Mouse (Mus musculus) brain, adult 2 months (tissue): ENCODE measurements at regions not wholly inside any gene's neighbourhood (a gene's known extent, or its start where the extent isn't known, plus 50 kb on each side); places are given as distances from the start of the nearest gene placed in this dataset.
"Not testable (repeated sequence)": the region's sequence is repeated elsewhere in the genome, so short reads cannot be mapped to it uniquely, and the experiment has no call there.

Source experiments
- DNase-seq: peaks from one replicate; pipeline ENCODE4 v3.0.0; 2011; ENCODE audit warnings: low read depth, low spot score

DNA sequence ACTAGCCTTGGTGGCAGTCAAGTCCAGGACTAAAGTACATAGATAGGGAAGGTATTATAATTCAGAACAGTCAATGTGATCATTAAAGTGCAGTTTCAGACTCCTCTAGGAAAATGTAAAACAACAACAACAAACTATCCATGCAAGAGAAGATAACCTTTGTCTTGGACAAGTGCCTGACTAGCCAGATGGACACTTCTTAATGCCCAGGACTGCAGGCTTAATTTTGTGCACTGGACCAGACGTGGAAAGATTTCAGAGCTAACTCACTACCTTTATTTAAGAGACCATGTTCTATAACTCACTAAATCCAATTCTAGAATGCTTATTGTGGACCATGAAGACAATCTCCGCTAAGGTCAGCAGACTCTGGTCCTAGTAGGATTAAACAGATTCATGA lies 215.6 kb upstream of the Stxbp5 start:
- DNase-seq, result peak; percentile 40

DNA sequence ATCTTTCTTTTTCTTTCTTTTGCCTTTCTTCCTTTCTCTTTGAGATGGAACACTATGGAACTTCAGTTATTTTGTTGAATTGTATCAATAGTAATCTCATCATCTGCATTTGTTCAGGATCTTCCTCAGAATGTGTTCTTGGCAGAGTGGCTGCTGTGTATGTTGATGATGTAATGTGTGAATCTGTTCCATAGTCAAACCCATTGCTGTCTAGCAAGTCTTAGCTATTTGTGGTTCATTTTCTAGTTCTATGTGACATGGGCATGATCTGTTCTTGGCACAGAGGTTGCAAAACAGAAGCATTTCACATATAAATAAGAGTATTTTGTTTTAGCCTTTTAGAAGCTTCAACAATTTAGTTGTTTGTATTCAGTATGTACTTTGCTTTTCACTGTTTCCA lies 212.4 kb upstream of the Stxbp5 start:
- peak; percentile 69 for DNase-seq

DNA sequence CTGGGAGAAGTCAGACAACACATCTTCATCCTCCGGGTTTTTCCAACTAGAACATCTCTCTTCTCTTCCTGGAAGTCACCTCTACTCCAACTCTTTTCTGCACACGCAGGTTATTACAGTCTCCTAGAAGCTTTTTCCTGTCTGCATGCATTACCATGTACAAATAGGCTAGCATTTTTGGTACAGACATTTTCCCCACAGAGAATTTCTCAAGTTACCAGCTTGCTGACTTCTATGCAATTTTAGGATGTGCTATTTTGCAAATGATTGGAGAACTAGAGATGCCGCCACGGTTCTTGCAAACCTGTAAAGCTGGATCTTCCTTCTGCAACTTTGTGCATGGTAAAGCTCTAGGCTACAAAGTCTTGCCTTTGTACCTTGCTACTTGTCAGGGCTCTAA lies 210.2 kb upstream of the Stxbp5 start:
- peak; percentile 47 for DNase-seq

DNA sequence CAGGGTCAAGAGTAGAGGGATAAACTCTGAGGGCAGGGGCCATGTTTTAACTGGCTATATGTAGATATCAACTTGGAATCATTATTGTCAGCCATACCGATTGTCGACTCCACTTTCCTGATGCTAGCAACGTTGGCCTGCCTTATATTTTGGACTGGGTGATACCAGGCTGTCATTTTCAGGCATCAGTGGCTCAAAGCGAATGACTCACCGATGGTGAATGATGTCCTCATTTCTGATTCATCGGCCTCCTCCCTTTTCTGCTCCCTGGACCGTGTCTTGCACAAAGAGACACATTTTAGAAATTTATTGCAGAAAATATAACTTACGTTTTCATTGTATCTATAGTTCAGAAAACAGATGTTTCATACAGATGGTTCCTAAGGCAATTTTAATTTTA lies 209.0 kb upstream of the Stxbp5 start:
- peak; percentile 57 for DNase-seq

DNA sequence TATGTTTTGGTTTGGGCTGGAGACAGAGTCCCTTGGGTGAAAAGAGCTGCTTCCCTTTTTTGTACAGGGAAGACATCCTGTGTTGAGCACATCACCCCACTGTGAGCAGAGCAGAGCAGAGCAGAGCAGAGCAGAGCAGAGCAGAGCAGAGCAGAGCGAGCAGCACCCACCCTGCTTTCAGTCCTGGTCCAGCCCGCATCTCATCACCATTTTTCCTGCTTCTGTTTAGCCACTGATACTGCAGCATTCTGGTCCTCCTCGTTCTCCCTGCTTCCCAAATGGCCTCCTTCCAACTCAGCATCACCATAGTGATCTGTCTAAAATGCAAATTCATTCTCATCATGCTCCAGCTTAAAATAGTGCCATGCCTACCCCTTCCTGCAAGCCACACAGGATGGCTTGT lies 206.2 kb upstream of the Stxbp5 start:
- peak; percentile 92 for DNase-seq

DNA sequence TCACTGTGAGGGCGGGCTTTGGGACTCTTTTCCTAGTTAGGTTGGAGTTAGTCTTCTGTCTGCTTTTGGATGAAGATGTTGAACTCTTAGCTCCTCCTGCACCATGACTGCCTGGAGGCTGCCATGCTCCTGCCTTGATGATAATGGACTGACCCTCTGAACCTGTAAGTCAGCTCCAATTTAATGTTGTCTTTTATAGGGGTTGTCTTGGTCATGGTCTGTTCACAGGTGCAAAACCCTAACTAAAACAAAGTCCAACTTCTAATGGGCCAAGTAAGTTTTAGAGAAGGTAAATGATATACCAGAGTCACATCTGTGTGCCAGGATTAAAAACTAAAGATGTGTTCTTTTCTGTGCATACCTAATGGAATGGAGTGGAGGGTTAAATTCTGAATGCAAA lies 205.8 kb upstream of the Stxbp5 start:
- DNase-seq, result no peak

DNA sequence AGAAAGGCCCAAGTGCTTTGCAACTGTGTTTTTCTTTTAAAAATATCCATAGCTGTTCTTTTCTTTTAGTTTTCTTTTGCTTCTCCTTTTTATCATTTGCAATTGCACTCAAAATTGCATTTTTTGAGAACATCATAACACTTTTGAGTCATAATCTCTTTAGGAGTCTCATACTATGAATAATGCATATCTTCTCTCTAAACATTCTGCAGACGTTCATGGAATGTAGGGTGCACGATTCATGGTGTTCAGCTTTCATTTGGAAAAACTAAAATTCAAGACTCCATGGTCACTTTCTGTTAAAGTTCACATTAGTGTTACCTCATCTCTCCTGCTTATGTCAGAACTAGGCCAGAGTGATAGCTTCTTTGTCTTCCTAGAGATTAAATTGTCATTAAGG lies 200.8 kb upstream of the Stxbp5 start:
- peak; percentile 51 for DNase-seq

DNA sequence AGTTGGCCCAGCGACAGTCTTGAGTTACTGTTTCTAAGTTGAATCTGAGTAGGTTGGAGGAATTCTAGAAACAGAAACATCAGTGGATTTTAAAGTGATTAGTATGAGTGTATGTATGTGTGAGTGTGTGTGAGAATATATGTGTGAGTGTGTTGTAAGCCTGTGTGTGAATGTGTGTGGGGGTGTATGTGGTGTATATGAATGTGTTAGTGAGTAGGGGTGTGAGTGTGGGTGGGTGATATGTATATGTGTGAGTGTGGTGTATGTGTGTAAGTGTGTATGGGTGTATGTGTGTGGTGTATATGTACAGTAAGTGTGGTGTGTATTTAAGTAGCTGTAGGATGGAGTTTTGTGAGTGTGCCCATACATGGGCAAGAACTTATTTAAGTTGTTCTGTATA lies 197.6 kb upstream of the Stxbp5 start:
- peak; percentile 39 for DNase-seq

DNA sequence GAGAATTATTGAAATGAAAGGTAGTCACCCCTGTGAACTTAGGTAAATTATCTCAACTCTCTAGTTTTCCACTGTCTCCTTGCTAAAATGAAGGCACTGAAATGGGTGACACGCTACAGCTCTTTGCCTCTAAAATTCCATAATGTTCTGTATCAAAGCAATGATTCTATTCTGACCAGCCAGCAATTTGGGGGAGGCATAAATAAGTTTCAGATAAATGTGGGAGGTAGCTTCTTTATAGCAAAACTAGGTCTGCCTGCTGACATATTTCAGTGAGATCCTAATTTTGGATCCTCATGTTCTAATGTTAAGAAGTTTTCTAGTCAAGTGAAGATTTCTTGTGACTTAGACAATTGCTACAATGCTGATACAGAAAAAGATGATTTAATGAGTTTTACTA lies 193.2 kb upstream of the Stxbp5 start:
- peak; percentile 70 for DNase-seq

DNA sequence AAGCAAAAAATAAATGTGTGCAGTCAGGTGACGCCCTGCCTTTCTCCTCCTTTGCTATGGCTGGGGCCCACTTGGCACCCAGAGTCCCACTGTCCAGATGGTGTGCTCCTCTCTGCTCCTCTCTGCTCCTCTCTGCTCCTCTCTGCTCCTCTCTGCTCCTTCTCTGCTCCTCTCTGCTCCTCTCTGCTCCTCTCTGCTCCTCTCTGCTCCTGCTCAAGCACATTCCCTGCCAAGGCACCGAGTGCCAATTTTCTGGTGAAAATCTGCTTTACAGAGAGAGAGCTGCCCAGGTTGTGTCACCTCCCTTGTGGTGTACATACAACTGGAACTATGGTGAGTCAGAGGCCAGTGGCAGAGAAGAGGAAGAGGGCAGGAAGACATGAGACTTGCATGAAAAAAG lies 192.8 kb upstream of the Stxbp5 start:
- peak; percentile 92 for DNase-seq

DNA sequence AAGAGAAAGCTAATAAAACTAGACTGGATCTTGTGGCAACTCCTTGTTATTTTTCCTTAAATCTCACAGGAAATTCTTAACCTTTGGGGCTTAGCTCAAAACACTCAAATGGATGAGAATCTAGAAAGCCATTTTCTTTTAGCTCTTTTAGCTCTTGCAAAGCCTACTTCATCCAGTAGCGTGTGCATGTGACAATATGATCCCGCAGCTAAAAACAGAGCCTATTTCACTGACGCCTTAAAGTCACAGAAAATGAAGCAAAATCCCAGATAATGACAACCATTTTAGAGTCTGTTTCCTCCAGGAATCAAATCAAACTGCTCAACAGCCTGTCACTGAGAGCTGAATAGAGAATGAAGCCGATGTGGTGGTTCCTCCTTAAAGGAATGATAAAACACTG lies 185.1 kb upstream of the Stxbp5 start:
- DNase-seq, result peak; percentile 45

DNA sequence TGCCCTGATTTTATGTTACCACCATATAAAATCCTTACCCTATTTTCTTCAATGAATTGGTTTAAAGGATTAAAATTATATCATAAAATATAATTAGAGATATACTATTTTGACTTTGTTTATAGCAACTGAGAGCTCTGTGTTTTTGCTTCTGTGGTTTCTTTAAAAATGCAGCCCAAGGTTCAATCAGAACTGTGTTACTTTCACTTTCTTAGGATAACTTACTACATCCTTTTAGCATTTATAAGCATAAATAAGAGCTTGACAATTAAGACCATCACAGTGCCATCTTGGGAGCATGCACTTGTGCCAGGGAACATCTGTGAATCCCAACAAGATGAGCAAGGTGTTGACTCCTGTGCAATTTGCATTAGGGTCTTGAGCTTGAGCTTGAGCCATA lies 169.3 kb upstream of the Stxbp5 start:
- DNase-seq, result no peak

DNA sequence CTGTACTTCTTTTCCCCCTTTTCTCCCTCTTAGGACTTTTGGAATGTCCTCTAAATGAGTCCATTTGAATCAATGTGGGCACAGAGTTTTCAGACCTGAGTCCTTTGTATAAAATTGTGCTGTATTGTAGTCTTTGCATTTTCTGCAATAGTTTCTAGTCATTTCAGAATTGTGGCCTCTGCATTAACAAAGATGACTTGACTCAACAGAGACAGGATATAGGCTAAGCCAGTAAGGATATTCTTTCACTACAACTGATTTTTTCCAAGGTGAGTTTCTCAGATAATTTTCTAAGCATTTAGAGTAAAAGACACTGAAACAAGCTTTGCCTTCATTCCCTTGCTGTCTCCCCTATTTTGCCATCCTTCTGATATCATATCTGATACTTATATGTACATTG lies 168.8 kb upstream of the Stxbp5 start:
- not testable (repeated sequence) for DNase-seq

DNA sequence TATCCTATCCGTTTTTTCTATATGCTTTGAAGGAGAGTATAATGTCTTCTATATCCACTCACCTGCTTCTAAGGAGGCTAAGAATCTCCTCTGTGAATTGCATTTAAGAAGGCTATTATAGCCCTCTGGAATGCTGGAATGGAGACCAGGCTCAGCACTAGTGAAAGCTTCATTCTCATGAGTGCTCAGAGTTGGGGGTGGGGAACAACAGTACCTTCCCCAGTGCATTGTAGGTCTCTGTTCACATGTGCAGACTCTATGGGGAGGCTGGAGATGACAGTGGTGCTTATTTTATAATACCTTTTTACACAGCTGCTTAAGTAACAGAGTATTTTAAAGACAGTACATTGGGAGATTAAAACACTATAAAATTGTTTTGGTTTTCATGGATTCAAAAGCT lies 145.9 kb upstream of the Stxbp5 start:
- DNase-seq, result no peak

DNA sequence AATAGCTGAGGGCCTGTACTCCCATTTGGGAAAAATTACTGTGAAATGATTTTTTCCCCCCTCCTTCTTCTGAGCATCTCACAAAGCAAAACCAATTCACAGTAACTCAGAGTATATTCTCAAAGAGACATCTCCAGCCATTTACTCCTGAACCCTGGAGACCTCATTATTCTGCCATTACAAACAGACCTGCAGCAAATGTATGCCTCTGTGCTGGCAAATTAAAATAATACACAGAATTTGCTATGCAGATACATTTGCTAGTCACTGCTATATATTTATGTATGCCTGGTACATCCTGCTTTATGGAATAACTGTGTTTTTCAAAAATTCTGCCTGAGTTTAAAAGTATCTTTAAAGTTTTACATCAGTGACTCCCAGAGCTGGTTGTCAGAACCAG lies 145.4 kb upstream of the Stxbp5 start:
- DNase-seq, result no peak

DNA sequence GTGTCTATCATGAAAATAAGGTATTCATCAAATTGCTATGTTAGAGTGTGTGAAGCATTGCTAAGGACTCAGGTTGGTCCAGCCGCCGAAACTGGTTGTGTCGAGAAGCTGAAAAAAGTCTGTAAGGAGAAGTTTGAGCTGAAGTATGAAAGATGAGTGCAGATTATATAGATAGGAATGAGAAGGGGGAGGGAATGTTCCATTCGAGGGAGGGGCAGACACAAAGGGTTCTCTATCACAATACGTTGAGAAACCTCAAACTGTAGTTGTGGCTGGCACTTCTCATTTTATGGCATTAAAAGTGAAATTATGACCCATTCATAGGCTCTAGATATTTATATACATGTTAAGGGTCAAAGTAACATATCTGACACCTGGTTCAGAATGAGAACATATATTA lies 108.4 kb upstream of the Stxbp5 start:
- no peak for DNase-seq

DNA sequence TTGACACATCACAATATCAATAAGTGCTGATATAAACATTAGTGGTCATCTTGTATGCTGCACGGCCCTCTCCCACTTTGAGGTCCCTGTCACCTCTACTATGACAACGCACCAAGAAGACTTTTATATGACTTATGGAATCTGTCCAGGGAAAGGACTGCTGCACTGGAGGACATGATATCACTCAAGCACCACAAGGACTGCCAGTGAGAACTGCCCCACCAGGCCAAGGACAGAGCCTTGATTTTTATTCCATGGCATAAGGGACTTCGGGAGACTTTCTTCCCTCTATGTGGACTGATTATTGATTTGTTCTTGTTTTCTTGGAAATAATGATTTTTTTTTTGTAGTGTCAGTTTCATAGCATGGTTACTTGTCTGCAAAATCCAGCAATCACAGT lies 97.7 kb upstream of the Stxbp5 start:
- DNase-seq, result no peak

DNA sequence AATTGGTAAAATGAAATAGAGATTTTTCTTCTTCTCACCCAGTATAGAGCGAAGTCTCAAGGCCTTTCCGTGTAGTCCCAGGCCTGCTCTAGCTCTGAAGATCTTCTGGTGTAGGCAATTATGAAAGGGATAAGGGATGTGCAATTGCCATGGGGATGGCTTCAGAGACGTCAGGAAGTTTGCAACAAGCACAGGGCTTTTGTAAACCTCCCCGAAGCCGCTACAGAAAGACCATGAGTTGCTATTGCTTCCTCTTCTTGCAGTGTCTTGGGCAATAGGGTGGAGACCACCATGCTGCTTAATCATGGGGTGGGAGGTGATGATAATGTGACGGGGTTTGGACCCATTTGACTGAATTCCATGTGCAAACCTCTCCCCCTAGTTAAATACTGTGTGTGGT lies 95.3 kb upstream of the Stxbp5 start:
- DNase-seq, result no peak

DNA sequence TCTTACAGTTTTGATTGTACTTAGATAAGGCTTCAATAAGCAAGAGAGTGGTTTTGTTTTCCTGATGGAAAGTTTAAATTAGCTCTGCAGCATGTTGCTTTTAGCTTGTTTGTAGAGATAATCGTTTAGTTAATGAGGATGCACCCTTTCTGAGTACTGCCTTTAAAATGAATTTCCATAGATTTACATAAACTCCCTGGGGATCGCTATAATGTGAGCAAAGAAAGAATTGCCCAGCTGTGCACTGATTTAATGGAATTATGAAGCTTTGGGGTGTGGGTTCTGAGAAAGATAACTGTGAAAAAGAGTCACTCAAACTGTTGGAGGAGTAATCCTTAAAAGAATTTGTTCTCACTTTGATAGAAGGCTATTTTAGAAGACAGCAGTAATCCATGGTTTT lies 91.9 kb upstream of the Stxbp5 start:
- DNase-seq, result peak; percentile 29

DNA sequence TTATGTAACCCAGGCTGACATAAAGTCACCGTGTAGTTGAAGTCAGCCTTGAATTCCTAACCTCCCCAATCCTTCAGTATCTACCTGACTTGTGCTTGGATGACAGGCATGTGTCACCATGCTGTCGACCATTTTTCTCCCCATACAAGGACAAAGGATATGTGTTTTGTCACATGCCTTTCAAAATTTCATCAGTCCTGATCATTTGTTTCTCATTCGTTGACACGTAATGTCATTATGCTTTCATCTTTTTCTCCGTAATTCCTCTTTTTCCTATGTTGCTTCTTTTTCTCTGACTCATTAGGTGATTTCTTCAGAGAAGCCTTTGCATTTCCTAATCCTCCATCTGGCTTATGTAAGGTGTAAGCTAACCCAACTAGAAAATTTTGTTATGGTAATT lies 84.5 kb upstream of the Stxbp5 start:
- DNase-seq, result no peak

DNA sequence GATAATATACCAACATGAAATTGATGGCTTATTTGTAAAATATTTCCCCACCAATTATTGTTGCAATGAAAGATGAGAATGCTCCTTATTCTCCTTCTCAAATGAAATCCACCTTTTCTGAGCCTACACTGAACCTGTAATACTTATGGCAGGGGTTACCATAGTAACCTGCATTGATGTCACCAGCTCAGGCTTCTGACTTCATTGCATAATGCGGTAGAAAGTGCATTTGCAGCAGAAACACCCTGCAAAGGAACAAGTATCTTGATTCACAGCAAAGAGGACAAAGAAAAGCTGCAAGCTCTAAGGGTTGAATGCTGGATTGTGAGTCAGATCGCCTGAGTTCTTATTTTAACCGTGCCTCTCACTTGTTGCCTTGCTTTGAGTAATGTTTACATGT lies 75.5 kb upstream of the Stxbp5 start:
- peak; percentile 84 for DNase-seq
